Mouse (Mus musculus): ENCODE measurements around the gene Iqcf3. TPM values are rescaled to one million over a fixed set of nuclear protein-coding genes. Genes with fewer than 3 reads are reported as not detected.

The Iqcf3 gene
- total RNA-seq, 1 experiment, result not detected

DNA sequence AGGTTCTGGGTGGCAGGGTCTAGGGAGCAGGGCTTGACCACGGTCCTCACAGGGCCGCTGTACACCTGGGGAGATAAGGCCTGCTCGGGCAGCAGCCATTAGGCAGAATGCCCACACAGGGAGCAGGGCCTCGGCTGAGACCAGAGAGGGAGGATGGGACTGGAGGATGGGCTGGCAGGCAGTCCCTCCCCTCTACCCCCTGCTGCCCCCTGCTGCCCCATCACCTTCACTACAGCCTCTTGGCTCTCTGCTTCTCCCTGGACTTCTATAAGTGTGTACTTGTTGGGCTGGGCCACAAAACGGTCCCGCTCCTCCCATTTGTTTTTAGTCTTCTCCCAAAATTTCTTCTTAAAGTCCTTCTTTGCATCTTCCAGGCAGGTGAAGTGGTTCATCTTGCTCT is 87.0 kb downstream of the Iqcf3 start:
- in situ Hi-C loops (cut with MboI; ENCODE audit: low sequenced_read_pairs in 2 of 2, unreplicated experiment in 2 of 2), result no loop called here
- Histone ChIP-seq H3K9me3 (ENCODE audit: control insufficient read depth, insufficient read depth, low read depth, low read length) (no peaks in the 10 kb centered on the region), H3K27ac (ENCODE audit: insufficient read depth, low read depth, low read length, poor library complexity, severe bottlenecking) (no peak overlapping the region), H3K4me3 (ENCODE audit: insufficient read depth in 1 of 2, low read depth in 1 of 2, low read length in 2 of 2, poor library complexity in 1 of 2, severe bottlenecking in 1 of 2) (peak overlapping the region; percentile 31 to 42; a peak in 2 of 4 replicates), H3K36me3 (ENCODE audit: control insufficient read depth, insufficient read depth, low read length, poor library complexity, severe bottlenecking) (peaks cover 2% of the 10 kb centered on the region), H3K9ac (ENCODE audit: insufficient read depth, low read depth, low read length, poor library complexity, severe bottlenecking) (no peak overlapping the region; the same call in 1 of the 2 replicates), H3K4me1 (ENCODE audit: control insufficient read depth in 2 of 2, insufficient read depth in 2 of 2, low read length in 2 of 2, poor library complexity in 1 of 2) (peaks cover 5 to 27% of the 10 kb centered on the region in 2 experiments; a peak in 2 of 4 replicates)
- TF ChIP-seq MAFK (IDR thresholded peaks at IDR 0.05; ENCODE audit: insufficient read depth, low read depth, low read length) (no peak), ZNF384 (IDR thresholded peaks at IDR 0.05; ENCODE audit: low read depth, low read length) (no peak), CHD2 (IDR thresholded peaks at IDR 0.05; ENCODE audit: low read depth, low read length) (no peak), HCFC1 (IDR thresholded peaks at IDR 0.05; ENCODE audit: borderline replicate concordance, insufficient read depth, low read length) (no peak; the same call in 1 of the 2 replicates), ZC3H11A (IDR thresholded peaks at IDR 0.05; ENCODE audit: borderline replicate concordance, low read depth, low read length) (no peak)
- no peak for DNase-seq (ENCODE audit: low read depth, low spot score)

DNA sequence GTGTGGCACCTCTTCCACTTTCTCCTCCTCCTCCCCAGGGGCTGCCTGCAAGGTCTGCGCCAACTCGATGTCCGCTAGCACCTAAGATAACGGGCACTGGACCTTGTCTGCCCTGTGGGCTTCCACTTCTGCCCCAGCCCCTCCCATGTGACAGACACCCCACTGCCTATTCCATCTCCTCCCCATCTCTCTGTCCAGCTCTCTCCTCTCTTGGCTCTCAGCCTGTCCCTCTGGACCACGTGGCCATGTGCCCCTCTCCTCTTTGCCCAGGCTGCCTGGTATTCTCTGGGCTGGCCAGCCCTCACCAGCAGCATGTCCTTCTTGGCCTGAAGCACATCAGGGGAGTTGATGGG is 87.7 kb downstream of the Iqcf3 start:
- in situ Hi-C loops (cut with MboI; ENCODE audit: low sequenced_read_pairs in 2 of 2, unreplicated experiment in 2 of 2), result no loop called here
- Histone ChIP-seq H3K4me3 (ENCODE audit: insufficient read depth in 1 of 2, low read depth in 1 of 2, low read length in 2 of 2, poor library complexity in 1 of 2, severe bottlenecking in 1 of 2) (no peak overlapping the region), H3K27ac (ENCODE audit: insufficient read depth, low read depth, low read length, poor library complexity, severe bottlenecking) (no peak overlapping the region), H3K4me1 (ENCODE audit: control insufficient read depth in 2 of 2, insufficient read depth in 2 of 2, low read length in 2 of 2, poor library complexity in 1 of 2) (peaks cover 5 to 30% of the 10 kb centered on the region in 2 experiments; a peak in 2 of 4 replicates), H3K9me3 (ENCODE audit: control insufficient read depth, insufficient read depth, low read depth, low read length) (no peaks in the 10 kb centered on the region), H3K36me3 (ENCODE audit: control insufficient read depth, insufficient read depth, low read length, poor library complexity, severe bottlenecking) (no peaks in the 10 kb centered on the region; the same call in 1 of the 2 replicates), H3K9ac (ENCODE audit: insufficient read depth, low read depth, low read length, poor library complexity, severe bottlenecking) (no peak overlapping the region)
- no peak for DNase-seq (ENCODE audit: low read depth, low spot score)
- TF ChIP-seq CHD2 (IDR thresholded peaks at IDR 0.05; ENCODE audit: low read depth, low read length) (no peak), ZNF384 (IDR thresholded peaks at IDR 0.05; ENCODE audit: low read depth, low read length) (no peak), HCFC1 (IDR thresholded peaks at IDR 0.05; ENCODE audit: borderline replicate concordance, insufficient read depth, low read length) (no peak), ZC3H11A (IDR thresholded peaks at IDR 0.05; ENCODE audit: borderline replicate concordance, low read depth, low read length) (no peak), MAFK (IDR thresholded peaks at IDR 0.05; ENCODE audit: insufficient read depth, low read depth, low read length) (no peak)

DNA sequence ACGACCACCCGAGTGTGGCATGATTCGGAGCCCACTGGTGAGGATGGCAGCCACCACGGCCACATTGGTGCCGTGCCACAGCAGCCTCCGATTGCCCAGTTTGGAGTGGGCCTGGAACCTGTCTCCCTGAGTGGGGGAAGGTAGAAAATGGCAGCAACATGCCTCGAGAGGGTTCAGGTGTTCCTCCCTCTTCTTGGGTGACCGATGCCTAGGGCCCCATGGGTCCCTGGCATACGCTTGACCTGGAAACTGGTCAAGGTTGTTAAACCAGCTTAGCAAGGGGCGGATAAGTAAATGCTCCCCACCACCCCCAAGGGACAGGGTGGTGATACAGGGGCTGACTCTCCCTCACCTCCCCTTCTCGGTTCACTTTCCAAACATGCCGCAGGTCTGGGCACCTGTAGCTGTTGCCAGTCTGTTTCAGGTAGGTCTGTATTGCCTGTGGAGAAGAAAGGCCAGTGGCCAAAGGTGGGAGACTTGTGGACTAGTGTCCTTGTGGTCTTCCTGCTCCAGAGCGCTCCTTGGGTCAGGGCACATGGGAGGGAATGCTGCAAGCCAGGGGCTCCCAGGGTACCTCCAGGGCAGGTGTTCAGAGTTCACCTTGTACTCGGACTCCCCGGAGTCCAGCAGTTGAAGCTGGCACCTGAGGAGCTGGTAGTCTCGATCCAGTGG is 88.2 kb downstream of the Iqcf3 start:
- no peak for DNase-seq (ENCODE audit: low read depth, low spot score)
- Histone ChIP-seq H3K27ac (ENCODE audit: insufficient read depth, low read depth, low read length, poor library complexity, severe bottlenecking) (no peak overlapping the region), H3K9me3 (ENCODE audit: control insufficient read depth, insufficient read depth, low read depth, low read length) (no peaks in the 10 kb centered on the region), H3K4me1 (ENCODE audit: control insufficient read depth in 2 of 2, insufficient read depth in 2 of 2, low read length in 2 of 2, poor library complexity in 1 of 2) (peaks cover 5 to 30% of the 10 kb centered on the region in 2 experiments; a peak in 2 of 4 replicates), H3K9ac (ENCODE audit: insufficient read depth, low read depth, low read length, poor library complexity, severe bottlenecking) (no peak overlapping the region), H3K36me3 (ENCODE audit: control insufficient read depth, insufficient read depth, low read length, poor library complexity, severe bottlenecking) (no peaks in the 10 kb centered on the region), H3K4me3 (ENCODE audit: insufficient read depth in 1 of 2, low read depth in 1 of 2, low read length in 2 of 2, poor library complexity in 1 of 2, severe bottlenecking in 1 of 2) (no peak overlapping the region)
- TF ChIP-seq MAFK (IDR thresholded peaks at IDR 0.05; ENCODE audit: insufficient read depth, low read depth, low read length) (no peak), HCFC1 (IDR thresholded peaks at IDR 0.05; ENCODE audit: borderline replicate concordance, insufficient read depth, low read length) (no peak), ZNF384 (IDR thresholded peaks at IDR 0.05; ENCODE audit: low read depth, low read length) (no peak), ZC3H11A (IDR thresholded peaks at IDR 0.05; ENCODE audit: borderline replicate concordance, low read depth, low read length) (no peak)
- in situ Hi-C loops (cut with MboI; ENCODE audit: low sequenced_read_pairs in 2 of 2, unreplicated experiment in 2 of 2), result no loop called here

DNA sequence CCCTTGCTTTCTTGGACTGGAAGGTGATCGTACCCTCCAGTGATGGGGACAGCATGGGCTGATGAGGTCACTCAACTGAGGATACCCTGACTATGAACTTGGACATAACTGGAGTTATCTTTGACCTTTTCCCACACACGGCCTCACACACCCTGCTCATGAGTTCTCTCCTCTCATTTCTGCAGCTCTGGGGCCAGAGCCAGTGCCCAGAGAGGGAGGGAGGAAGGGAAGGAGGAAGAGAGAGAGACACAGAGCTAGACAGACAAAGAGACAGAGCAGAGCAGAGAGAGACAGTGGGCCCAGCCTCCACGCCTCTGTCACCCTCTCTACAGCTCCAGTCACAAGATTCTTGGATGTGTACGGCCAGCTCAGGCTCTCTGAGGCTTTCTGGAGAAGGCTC is 89.1 kb downstream of the Iqcf3 start:
- Histone ChIP-seq H3K4me3 (ENCODE audit: insufficient read depth in 1 of 2, low read depth in 1 of 2, low read length in 2 of 2, poor library complexity in 1 of 2, severe bottlenecking in 1 of 2) (no peak overlapping the region), H3K9me3 (ENCODE audit: control insufficient read depth, insufficient read depth, low read depth, low read length) (no peaks in the 10 kb centered on the region), H3K36me3 (ENCODE audit: control insufficient read depth, insufficient read depth, low read length, poor library complexity, severe bottlenecking) (no peaks in the 10 kb centered on the region), H3K4me1 (ENCODE audit: control insufficient read depth in 2 of 2, insufficient read depth in 2 of 2, low read length in 2 of 2, poor library complexity in 1 of 2) (peaks cover 5 to 30% of the 10 kb centered on the region in 2 experiments; a peak in 2 of 4 replicates), H3K9ac (ENCODE audit: insufficient read depth, low read depth, low read length, poor library complexity, severe bottlenecking) (no peak overlapping the region), H3K27ac (ENCODE audit: insufficient read depth, low read depth, low read length, poor library complexity, severe bottlenecking) (no peak overlapping the region)
- TF ChIP-seq ZC3H11A (IDR thresholded peaks at IDR 0.05; ENCODE audit: borderline replicate concordance, low read depth, low read length) (no peak), MAFK (IDR thresholded peaks at IDR 0.05; ENCODE audit: insufficient read depth, low read depth, low read length) (no peak), HCFC1 (IDR thresholded peaks at IDR 0.05; ENCODE audit: borderline replicate concordance, insufficient read depth, low read length) (no peak), CHD2 (IDR thresholded peaks at IDR 0.05; ENCODE audit: low read depth, low read length) (no peak), ZNF384 (IDR thresholded peaks at IDR 0.05; ENCODE audit: low read depth, low read length) (no peak)
- no peak for DNase-seq (ENCODE audit: low read depth, low spot score)
- in situ Hi-C loops (cut with MboI; ENCODE audit: low sequenced_read_pairs in 2 of 2, unreplicated experiment in 2 of 2), result no loop called here
